Mouse (Mus musculus) thymus, adult 2 months (tissue): ENCODE data around the gene H2-Ab1. TPM values are rescaled to one million over a fixed set of nuclear protein-coding genes. Genes with fewer than 3 reads are reported as not detected.
"Not testable (repeated sequence)": the region's sequence is repeated elsewhere in the genome, so short reads cannot be mapped to it uniquely, and the experiment has no call there.

Source experiments
- DNase-seq: peaks from one replicate; pipeline ENCODE4 v3.0.0; 2021
- H3K27ac ChIP-seq: fragments of 200-500 bp; 2 replicates; pipeline ENCODE4 v1.5.1; 2012; ENCODE audit warnings: low read length, control low read depth; ENCODE audit not compliant: control insufficient read depth, insufficient read depth
- H3K27me3 ChIP-seq: fragments of 200-500 bp; 2 replicates; pipeline ENCODE4 v1.6.1; 2012; ENCODE audit warnings: mild to moderate bottlenecking, low read length, moderate library complexity, mixed read lengths; ENCODE audit not compliant: control insufficient read depth, insufficient read depth
- H3K36me3 ChIP-seq: fragments of 200-500 bp; 2 replicates; pipeline ENCODE4 v1.6.1; 2012; ENCODE audit warnings: mild to moderate bottlenecking, low read length, moderate library complexity; ENCODE audit not compliant: control insufficient read depth, insufficient read depth
- H3K4me1 ChIP-seq: fragments of 200-500 bp; replicated peaks from 2 replicates; pipeline ENCODE4 v1.6.1; 2012; ENCODE audit warnings: low read length; ENCODE audit not compliant: control insufficient read depth, insufficient read depth
- H3K4me3 ChIP-seq: fragments of 200-500 bp; 2 replicates; pipeline ENCODE4 v1.5.1; 2012; ENCODE audit warnings: mild to moderate bottlenecking, low read length, control low read depth, moderate library complexity; ENCODE audit not compliant: control insufficient read depth, insufficient read depth
- CTCF ChIP-seq: fragments of 200-500 bp; IDR thresholded peaks from 2 replicates; pipeline ENCODE4 v1.5.1; 2012; ENCODE audit warnings: mild to moderate bottlenecking, control low read depth, low read length, moderate library complexity, borderline replicate concordance; ENCODE audit not compliant: control insufficient read depth, poor library complexity, insufficient read depth; ENCODE audit errors: extremely low read depth
- POLR2A ChIP-seq: fragments of 200-500 bp; IDR thresholded peaks from 2 replicates; pipeline ENCODE4 v1.6.1; 2012; ENCODE audit warnings: mild to moderate bottlenecking, low read length, control low read depth, moderate library complexity; ENCODE audit not compliant: control insufficient read depth, poor library complexity, insufficient read depth; ENCODE audit errors: extremely low read depth
- WGBS: fragments of 180-500 bp; shearing (Covaris S2); methylation state at CpG from one replicate; pipeline ENCODE4 v1.1.7; 2018; 5-methylcytosine and 5-hydroxymethylcytosine counted together
- polyA plus RNA-seq: library from polyadenylated mRNA; depleted of rRNA; stranded (reverse); fragments of >200 nt; gene quantifications from 2 replicates; pipeline ENCODE4 v1.2.3, GENCODE M21; 2012

The H2-Ab1 gene
- polyA plus RNA-seq, 1 experiment, result 4,004 TPM

- no peak for DNase-seq
- no peaks in the 10 kb centered on the region for H3K27me3 ChIP-seq
- peaks cover 29% of the 10 kb centered on the region for H3K4me1 ChIP-seq
- no peak for TF ChIP-seq CTCF
- no peak for TF ChIP-seq POLR2A
- peaks cover 62% of the 10 kb centered on the region for H3K36me3 ChIP-seq
- no peak overlapping the region for H3K27ac ChIP-seq
- no peak overlapping the region for H3K4me3 ChIP-seq
- WGBS, result 94% methylated on average over 21 of the region's 21 CpGs
Observed at GRCm38 (mm10) chr17:34213936-34214335, 43.6 kb upstream of the H2-Ab1 start.

- DNase-seq, result peak; percentile 0
- Histone ChIP-seq H3K27me3 (no peaks in the 10 kb centered on the region), H3K4me3 (no peak overlapping the region)
Observed at GRCm38 (mm10) chr17:34215176-34215575, 42.3 kb upstream of the H2-Ab1 start.

DNA sequence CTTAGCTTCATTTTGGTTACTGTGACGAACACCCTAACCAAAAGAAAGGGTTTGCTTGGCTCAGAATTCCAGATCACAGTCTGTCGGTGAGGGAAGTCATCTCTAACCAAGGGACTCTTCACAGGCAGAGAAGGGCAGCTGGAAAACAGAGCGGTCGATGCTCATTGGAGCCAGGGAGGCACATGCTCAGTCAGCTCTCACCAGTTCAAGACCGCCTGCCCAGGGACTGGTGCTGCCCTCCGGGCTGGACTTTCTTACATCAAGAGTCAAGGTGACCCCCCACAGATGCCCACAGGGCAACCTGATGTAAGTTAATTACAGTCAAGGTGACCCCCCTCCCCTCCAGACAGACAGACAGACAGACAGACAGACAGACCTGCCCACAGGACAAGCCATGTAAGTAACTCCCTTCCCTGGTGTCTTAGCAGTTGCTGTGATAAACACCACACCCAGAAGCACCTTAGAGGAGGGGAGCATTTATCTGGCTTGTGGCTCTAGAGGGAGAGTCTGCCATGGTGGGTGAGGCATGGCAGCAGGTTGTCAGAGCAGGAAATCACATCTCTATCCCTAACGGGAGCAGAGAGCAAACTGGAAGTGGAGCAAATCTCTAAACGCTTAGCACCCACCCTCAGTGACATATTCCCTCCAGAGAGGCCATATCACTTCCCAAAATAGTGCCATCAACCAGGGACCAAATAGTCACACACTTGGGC, 40.1 kb upstream of the H2-Ab1 start:
- TF ChIP-seq POLR2A (no peak), CTCF (no peak)
- H3K4me1 ChIP-seq, result peaks cover 6% of the 10 kb centered on the region
- H3K27ac ChIP-seq, result no peak overlapping the region
- DNase-seq, result no peak
- H3K27me3 ChIP-seq, result no peaks in the 10 kb centered on the region
- H3K4me3 ChIP-seq, result no peak overlapping the region
- 93% methylated on average over 8 of the region's 8 CpGs for WGBS
- peaks cover 53% of the 10 kb centered on the region for H3K36me3 ChIP-seq

More at GRCm38 (mm10) chr17:34215176-34215575, 42.3 kb upstream of the H2-Ab1 start:
- H3K4me1 ChIP-seq, result peaks cover 24% of the 10 kb centered on the region
- TF ChIP-seq POLR2A, result no peak
- TF ChIP-seq CTCF, result no peak
- H3K36me3 ChIP-seq, result peaks cover 53% of the 10 kb centered on the region
- 96% methylated on average over 12 of the region's 12 CpGs for WGBS
- no peak overlapping the region for H3K27ac ChIP-seq

DNA sequence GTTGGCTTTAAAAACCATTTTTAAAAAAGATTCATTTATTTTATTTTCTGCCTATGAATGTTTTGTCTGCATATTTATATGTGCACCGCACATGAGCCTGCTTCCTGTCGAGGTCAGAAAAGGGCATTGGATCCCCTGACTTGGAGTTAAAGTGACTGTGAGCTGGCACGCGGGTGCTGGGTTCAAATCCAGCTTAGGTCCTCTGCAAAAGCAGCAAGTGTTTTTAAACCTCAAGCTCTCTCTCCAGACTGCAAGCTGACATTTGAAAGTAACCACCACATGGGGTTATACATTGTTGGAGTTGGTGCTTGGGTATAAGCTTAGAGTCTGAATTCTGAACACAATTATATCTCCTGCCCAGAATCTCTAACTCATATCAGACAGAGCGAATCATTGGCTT, 39.5 kb upstream of the H2-Ab1 start:
- no peaks in the 10 kb centered on the region for H3K27me3 ChIP-seq
- no peak overlapping the region for H3K4me3 ChIP-seq
- no peak for DNase-seq
- no peak overlapping the region; the same call in 1 of the 2 replicates for H3K27ac ChIP-seq
- 89% methylated on average over 5 of the region's 5 CpGs for whole genome bisulfite sequencing
- H3K4me1 ChIP-seq, result peaks cover 4% of the 10 kb centered on the region; the same call in 1 of the 2 replicates
- peaks cover 49% of the 10 kb centered on the region for H3K36me3 ChIP-seq
- TF ChIP-seq CTCF, result no peak
- TF ChIP-seq POLR2A, result no peak

DNA sequence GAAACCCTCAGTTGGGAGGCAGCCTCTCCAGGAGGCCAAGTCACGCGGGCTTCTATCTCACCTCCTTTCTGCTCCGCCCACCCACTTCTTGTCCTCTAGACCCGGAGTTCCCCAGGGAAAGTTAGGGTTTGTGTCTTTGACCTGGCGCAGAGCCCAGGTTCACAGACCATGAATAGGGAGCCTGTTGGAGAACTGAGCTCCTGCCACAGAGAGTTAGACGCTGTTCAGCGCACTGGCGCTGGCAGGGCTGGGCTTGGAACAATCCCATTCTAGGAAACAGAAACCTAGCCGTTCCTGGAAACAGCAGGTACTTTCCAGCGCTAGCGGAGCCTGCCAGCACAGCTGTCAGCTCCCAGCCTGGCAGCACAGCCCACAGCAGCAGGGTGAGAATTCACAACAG, 38.8 kb upstream of the H2-Ab1 start:
- peak overlapping the region; percentile 22; the same call in 1 of the 2 replicates for H3K27ac ChIP-seq
- no peak overlapping the region for H3K4me3 ChIP-seq
- no peak for TF ChIP-seq POLR2A
- no peak for TF ChIP-seq CTCF

GRCm38 (mm10) chr17:34219096-34219495, 38.4 kb upstream of the H2-Ab1 start:
- peaks cover 41% of the 10 kb centered on the region for H3K36me3 ChIP-seq
- not testable (repeated sequence) for H3K4me3 ChIP-seq, H3K27ac ChIP-seq, H3K4me1 ChIP-seq, H3K27me3 ChIP-seq
- TF ChIP-seq CTCF, result peak; percentile 65; the same call in 1 of the 2 replicates
- 92% methylated on average over 7 of the region's 11 CpGs for WGBS
- peak; percentile 86 for DNase-seq

More for the DNA sequence above, 38.8 kb upstream of the H2-Ab1 start:
- 61% methylated on average over 11 of the region's 11 CpGs for WGBS
- Histone ChIP-seq H3K36me3 (peaks cover 45% of the 10 kb centered on the region), H3K4me1 (peaks cover 4% of the 10 kb centered on the region; the same call in 1 of the 2 replicates), H3K27me3 (no peaks in the 10 kb centered on the region)
- DNase-seq, result no peak

DNA sequence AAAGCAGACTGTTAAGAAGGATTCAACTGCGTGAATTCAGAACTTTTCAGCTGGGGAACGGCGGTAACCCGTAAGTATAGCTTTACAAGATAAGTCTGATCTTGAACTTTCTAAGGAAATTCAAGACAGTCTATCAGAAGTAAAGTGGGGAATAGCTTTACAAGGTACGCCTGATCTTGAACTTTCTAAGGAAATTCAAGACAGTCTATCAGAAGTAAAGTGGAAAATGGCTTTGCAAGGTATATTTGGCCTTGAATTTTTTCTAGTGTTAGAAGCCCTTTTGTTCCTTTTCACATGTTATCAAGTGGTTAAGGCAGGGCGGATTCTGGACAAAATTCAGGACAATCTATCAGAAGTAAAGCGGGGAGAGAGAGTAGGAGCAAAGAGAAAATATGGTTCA, 37.7 kb upstream of the H2-Ab1 start:
- H3K27ac ChIP-seq, H3K4me3 ChIP-seq, H3K27me3 ChIP-seq, DNase-seq, H3K4me1 ChIP-seq: not testable (repeated sequence)
- WGBS, result 96% methylated on average over 6 of the region's 7 CpGs
- peaks cover 34% of the 10 kb centered on the region for H3K36me3 ChIP-seq

DNA sequence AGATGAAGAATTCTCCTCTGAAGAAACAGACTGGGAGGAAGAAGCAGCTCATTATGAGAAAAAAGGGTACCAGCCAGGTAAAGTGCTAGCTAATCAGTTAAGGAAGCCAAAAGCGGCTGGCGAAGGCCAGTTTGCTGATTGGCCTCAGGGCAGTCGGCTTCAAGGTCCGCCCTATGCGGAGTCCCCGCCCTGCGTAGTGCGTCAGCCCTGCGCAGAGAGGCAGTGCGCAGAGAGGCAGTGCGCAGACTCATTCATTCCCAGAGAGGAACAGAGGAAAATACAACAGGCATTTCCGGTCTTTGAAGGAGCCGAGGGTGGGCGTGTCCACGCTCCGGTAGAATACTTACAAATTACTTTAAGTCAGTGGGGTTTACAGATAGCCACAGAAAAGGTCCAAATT, 37.1 kb upstream of the H2-Ab1 start:
- not testable (repeated sequence) for H3K4me3 ChIP-seq, H3K27ac ChIP-seq, H3K4me1 ChIP-seq, DNase-seq, H3K27me3 ChIP-seq
- H3K36me3 ChIP-seq, result peaks cover 28% of the 10 kb centered on the region
- 100% methylated on average over 8 of the region's 16 CpGs for WGBS
